Mouse (Mus musculus) spleen, adult 18-20 months (tissue): ENCODE measurements around the gene Shf.

Experiments
- DNase-seq, 2 experiments: peaks; one replicate each; pipeline ENCODE4 v3.0.0; 2022; ENCODE audit warnings: mixed read lengths in 2 of 2

Gene Shf

GRCm38 (mm10) chr2:122301081-122301920 lies 67.7 kb downstream of the Shf start:
- DNase-seq = peak in 1 of 2 experiments; percentile 33

GRCm38 (mm10) chr2:122300656-122301020 lies 68.3 kb downstream of the Shf start:
- no peak for DNase-seq

GRCm38 (mm10) chr2:122299911-122300655 lies 68.9 kb downstream of the Shf start:
- no peak for DNase-seq
